Mouse (Mus musculus) layer of hippocampus, postnatal 36 days (tissue): ENCODE data around the gene Slc12a9. TPM values are rescaled to one million over a fixed set of nuclear protein-coding genes. Genes with fewer than 3 reads are reported as not detected.

Experiments used
- DNase-seq, 2 experiments: peaks; one replicate each; pipeline ENCODE4 v3.0.0; 2022
- total RNA-seq, 2 experiments: library from RNA; stranded (reverse); gene quantifications; 2 replicates each; pipeline ENCODE4 v1.2.3; 2021

The Slc12a9 gene
- total RNA-seq, 2 experiments from 2014 or later, result 27.4 to 28.3 TPM

DNA sequence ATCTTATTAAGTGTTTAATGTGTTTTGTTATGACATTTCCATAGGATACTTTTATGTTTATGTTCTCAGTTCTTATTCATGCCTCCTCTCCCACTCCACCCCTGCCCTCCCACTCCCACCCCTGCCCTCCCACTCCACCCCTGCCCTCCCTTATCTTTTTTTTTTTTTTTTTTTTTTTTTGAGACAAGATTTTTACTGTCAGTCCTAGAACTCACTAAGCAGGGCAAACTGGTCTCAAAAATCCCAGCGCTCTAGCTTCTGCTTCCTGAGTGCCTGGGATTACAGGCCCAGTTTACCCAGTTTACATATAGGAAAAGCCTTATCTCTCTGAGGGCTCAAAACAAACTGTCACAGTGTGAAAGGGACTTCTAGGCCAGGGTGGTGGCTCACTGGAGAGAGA, 13.0 kb upstream of the Slc12a9 start:
- no peak for DNase-seq

DNA sequence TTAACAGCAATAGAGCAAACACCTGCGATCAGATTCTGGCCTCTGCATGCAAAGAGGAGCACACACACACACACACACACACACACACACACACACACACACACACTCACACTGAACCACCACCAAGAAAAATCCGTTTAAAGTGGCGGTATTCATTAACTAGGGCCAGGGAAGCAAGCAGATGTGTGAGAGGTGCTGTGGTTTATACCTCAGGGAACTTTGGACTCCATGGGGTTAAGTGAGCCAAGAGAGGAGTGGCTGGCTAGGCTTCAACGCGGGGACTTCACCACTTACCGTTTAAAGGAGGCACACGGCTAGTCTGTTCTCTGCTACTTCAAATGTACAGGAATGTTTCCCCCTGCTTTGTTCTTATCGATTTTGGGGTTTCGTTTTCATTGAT, 12.4 kb upstream of the Slc12a9 start:
- DNase-seq, result no peak

- DNase-seq, result no peak
Measured at GRCm38 (mm10) chr5:137343869-137344268, 10.5 kb upstream of the Slc12a9 start.

DNA sequence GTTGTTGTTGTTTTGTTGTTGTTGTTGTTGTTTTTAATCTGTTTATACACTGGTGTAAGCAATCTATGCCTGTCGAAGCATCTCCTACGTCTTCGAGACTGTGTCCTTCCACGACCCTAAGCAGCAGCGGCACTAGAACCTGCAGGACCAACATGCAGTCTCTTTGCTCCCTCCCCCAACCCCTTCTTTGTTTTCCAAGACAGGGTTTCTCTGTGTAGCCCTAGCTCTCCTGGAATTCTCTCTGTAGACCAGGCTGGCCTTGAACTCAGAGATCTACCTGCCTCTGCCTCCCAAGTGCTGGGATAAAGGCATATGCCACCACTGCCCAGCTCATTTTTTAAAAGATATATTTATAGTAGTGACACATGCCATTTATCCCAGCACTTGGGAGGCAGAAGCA, 10.0 kb upstream of the Slc12a9 start:
- no peak for DNase-seq

GRCm38 (mm10) chr5:137342407-137343012, 9.1 kb upstream of the Slc12a9 start:
- DNase-seq, result no peak

GRCm38 (mm10) chr5:137340222-137340621, 6.8 kb upstream of the Slc12a9 start:
- no peak for DNase-seq

- no peak for DNase-seq
Measured at GRCm38 (mm10) chr5:137339290-137339979, 6.0 kb upstream of the Slc12a9 start.

DNA sequence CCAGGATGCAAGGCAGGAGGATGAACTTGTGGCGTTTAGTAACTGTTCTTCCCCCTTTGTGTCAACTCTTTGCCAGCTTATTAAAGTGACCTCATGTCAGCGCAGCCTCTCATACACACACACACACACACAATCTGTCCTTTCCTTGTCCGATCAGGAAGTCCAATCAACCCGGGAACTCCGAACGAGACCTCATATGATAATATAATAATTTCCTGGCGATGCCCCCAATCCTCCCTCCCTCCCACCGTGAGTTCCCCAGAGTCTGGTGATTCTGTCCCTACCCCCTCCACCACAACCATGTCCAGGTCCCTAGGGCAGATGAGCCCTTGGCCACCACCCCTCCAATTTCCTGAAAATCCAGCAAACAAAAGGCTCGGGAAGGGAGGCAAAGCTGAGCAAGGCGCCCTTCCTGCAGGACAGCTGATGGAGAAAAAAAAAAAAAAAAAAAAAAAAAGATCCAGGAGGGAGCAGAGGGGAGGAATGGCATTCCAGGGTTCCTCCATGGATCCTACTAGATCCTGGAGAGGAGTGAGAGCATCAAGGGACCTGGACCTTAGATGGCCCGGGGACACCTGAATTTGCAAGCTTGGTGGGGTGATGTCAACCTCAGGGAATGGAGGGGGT, 5.4 kb upstream of the Slc12a9 start:
- no peak for DNase-seq

- peak; percentile 87 to 90 for DNase-seq
Measured at GRCm38 (mm10) chr5:137338256-137338655, 4.9 kb upstream of the Slc12a9 start.

DNA sequence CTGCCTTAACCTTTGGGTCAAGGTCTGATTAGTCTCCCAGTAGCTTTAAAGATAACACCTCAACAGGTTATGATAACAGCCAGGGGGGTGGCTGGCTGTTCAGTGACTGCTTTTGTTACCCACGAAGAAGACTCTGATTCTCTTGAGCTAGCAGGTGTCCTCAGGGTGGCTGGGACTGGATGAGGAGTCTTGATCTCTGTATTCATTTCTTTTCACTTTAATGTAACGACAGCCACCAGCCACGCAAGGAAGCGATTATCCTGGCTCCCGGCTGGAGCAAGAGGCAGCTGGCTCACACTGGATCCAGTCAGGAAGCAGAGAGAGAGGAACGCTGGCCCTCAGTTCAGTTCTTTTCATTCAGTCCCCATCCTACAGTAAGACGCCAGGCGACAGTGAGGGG, 3.8 kb upstream of the Slc12a9 start:
- DNase-seq, result no peak

GRCm38 (mm10) chr5:137335066-137335465, 1.7 kb upstream of the Slc12a9 start:
- DNase-seq, result no peak

GRCm38 (mm10) chr5:137334317-137334716, 920 bp upstream of the Slc12a9 start:
- no peak for DNase-seq

GRCm38 (mm10) chr5:137332857-137333511, 413 bp downstream of the Slc12a9 start:
- DNase-seq, result no peak

GRCm38 (mm10) chr5:137330910-137331309, 2.5 kb downstream of the Slc12a9 start:
- DNase-seq, result no peak

DNA sequence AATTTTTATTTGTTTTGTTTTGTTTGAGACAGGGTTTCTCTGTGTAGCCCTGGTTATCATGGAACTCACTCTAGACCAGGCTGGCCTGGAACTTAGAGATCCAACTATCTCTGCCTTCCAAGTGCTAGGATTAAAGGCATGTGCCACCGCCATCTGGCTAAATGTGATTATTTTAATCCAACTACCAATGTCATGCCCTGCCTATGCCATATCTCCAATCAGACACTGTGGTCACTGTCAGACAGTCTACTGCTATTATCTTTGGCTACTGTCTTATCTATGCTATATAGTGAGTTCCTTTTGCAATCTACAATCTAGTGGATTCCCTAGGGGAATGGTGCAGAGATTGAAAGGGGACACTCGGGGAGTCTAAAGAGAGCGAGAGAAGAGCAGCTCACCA, 12.4 kb downstream of the Slc12a9 start:
- no peak for DNase-seq

GRCm38 (mm10) chr5:137318570-137318969, 14.8 kb downstream of the Slc12a9 start:
- no peak for DNase-seq

DNA sequence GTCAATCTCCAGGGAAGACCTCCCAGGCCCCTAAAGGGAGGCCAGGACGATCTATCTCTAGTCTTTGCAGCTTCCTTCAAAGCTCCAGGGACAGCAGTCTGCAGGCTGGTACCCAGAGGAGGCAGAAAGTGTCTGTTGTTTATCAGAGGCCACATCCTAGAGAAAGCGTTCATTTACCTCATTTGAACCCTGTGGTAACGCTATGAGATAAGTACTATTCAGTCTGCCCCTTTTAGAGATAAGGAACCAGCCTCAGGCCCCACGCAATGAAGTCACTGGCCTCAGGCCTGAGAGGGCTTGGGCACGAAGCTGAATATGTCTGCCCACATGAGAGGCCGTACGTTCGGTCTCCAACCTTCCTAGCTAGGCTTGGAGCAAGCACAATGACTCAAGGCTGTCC, 16.0 kb downstream of the Slc12a9 start:
- DNase-seq, result no peak

DNA sequence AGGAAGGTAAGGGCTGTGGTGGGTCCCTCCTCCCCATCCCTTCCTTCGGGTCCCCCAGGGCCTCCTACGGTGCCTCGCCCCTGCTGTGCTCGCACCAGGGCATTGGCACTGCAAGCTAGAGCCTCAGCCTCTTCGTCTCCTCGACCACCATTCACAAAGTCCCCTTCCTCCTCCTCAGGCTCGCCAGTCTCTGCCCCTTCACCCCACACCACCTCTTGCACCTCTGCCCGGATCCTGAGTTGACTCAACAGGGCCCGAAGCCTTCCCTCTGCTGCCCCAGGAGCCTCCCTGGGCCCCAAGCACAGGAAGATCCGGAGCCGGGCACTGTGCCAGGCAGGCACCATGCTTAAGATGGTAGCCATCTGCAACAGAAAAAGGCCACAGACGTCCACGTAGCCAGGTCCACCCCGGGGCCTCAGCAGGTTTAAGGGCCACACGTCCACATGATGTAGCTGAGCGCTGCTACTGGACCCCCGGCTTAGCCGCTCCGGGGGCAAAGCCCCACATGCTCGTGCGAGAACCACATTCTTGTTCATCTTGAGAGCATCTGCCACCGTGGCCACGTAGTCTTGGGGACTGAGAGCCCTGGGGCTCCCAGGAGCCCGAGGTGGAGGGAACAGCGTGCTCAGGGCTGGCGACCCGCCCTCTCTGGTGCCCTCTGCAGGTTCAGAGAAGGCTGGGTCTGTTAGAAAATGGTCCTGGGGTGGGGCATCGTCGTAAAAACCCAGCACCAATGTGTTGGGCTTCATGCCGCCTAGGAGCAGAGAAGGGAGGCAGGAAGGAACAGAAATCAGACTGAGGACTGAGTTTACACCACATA, 18.1 kb downstream of the Slc12a9 start:
- no peak for DNase-seq

DNA sequence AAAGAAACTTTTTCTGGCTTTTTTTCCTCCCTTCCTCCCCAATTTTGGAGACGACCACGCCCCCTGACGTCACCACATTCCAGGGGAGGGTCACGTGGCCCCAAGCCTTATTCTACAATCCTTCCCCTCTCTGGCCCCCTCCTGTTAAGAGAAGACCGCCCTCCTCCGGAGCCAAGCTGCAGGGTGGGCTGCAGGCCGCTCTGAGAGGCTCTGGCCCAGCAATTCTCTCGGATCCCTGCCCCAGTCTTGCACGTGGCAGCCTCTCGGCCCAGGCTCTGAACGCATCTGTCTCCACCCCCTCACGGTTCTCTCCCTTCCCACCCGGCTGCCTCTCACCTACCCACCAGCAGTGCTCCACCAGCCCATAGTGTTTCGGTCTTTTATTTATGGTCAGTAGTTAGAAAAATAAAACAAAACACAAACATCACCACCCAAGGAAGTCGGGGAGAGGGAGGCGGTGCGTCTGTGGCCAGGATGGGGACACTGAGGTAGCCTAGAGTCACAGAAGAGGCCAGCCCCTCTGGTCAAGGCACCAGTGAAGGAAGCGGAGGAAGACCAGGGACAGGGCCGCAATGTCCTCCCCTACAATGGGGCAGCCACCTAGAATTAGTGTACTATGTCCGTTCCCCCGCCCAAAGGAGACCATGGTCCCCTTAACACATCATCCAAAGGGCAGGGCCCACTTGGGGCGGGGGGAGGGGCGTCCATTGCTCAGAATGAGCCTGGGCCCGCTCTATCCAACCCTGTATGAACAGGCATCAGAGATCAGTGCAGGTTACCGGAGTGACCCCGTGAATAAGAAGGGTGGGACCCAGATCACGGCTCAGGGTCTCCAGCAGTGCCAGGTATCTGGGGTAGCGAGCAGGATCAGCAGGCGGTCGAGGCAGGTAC, 19.0 kb downstream of the Slc12a9 start, which contains the start of gene Trip6:
Trip6 (minus strand) TSS at position 212 of the 891 bp plus-strand sequence.
- DNase-seq, result peak; percentile 43 to 53

- no peak for DNase-seq
Measured at GRCm38 (mm10) chr5:137313466-137314192, 19.8 kb downstream of the Slc12a9 start.

- DNase-seq, result no peak
Measured at GRCm38 (mm10) chr5:137308356-137308755, 25.0 kb downstream of the Slc12a9 start.
